Mouse (Mus musculus): ENCODE results near the gene Ston2.
"Not testable (repeated sequence)": the region's sequence is repeated elsewhere in the genome, so short reads cannot be mapped to it uniquely, and the experiment has no call there.

Ston2 gene

DNA sequence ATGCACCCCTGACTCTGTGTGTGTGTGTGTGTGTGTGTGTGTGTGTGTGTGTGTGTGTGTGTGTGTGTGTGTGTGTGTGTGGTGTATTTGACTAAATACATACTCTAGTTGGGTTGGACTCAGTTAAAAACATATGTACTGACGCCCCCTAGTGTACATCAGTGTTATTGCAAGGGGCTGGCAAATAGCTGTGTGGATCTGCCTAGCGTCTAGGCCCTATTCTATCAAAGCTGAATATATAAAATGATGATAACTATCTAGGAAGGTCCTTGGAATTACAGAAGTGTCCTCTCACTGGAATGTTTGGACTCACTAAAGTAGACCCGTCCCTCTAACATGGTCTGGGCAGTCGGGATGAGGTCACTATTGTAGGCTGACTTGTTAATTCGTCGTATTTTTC is 1.6 kb upstream of the Ston2 start:
- DNase-seq = peak; percentile 28

DNA sequence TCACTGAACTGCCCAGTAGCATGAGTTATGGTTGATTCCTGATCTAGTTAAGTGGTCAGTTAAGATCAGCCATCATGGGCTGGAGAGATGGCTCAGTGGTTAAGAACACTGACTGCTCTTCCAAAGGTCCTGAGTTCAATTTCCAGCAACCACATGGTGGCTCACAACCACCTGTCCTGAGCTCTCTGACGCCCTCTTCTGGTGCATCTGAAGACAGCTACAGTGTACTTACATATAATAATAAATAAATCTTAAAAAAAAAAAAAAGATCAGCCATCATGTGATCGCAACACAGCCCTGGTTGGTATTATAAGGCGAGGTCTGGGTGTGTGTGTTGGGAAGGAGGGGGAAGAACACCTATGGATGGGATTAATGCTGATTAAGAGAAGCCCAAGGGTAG is 259 bp upstream of the Ston2 start:
- not testable (repeated sequence) for DNase-seq

DNA sequence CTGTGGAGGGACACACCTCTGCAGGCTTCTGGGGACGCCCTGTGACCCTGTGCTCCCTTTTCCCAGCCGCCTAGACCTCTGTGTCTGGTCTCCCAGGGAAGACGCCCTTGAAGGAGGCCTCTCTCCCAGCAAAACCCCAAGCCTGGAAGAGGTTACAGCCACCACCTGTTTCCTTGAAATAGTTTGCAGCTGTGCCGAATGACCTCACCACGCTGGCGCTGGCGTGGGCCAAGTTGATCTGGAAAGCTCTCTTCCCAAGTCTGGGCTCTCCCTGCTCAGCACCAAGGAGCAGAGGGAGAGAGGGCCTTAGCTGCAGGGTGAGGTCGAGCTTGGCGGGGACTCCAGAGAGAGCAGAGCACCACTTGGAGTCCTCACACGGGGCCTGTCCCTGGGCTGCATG is 1.8 kb downstream of the Ston2 start:
- no peak for DNase-seq

GRCm38 (mm10) chr12:91781432-91781831 is 6.8 kb downstream of the Ston2 start:
- no peak for DNase-seq

DNA sequence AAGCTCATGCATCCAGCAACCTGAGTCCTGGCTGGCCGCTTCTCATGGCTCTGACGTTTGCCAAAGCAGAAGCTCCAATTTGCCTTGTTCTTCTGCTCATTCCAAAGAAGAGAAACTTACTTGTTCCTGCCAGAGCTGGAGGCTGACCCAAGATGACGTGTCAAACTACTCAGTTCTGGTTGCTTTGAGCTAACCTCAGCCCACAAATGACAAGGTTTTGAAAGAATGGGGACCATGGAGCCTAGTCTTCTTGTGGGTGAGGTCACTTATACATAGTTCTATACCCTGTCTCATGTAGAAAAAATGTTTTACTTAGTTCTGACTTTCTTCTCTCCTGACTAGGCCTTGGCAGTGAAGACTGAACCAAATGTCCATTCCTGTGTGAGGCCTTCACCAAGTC is 7.7 kb downstream of the Ston2 start:
- no peak for DNase-seq

DNA sequence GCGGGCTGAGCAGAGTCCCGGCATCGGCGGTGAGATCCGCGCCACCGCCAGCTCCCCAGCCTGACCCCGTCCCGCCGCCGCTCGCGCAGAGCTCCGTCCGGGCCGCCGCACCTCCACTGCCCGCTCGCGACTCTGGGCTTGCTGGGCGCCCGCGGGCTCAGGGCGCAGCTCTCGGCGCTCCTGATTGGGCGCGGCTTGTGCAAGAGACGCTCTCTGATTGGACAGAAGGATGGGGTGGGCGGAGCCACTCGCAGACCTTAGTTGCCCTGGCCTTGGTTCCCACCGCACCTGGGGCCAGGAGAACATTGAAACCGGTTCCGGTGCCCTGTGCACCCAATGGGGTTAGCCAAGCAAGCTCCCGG is 9.2 kb downstream of the Ston2 start:
- peak; percentile 25 for DNase-seq

DNA sequence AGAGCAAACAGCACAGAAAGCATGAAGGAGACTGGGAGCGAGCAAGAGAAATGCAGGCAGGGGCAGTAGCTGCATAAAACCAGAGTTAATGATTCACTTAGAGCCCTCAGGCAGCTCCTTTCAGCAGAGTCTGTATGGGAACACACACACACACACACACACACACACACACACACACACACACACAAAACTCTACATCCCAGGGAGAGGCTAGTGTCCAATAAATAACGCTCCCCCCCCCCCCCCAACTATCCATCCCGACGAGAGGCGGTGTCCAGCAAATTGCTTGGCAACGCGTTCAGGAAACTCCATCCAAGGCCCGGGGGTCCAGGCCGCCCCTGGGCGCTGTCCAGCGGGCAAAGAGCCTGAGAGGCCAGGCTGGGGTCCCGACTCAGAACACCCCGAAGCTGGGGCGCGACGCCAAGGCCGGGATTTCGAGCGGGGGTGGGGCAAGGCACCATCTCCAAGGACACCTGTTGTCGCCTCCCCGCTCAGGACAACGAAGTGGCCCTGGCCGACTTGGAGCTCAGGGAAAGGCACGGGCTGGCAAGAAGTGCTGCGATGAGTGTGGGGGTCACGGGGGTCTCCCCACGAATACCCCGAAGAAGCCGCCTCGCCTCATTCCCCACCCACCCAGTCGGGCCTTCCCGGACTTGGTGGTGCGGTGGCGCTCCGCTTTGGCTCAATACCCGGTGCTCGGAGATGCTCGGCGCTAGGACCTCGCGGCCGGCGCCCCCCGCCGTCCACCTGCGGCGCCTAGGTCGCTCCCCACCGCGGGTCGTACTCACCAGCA is 9.8 kb downstream of the Ston2 start:
- DNase-seq = peak; percentile 23

DNA sequence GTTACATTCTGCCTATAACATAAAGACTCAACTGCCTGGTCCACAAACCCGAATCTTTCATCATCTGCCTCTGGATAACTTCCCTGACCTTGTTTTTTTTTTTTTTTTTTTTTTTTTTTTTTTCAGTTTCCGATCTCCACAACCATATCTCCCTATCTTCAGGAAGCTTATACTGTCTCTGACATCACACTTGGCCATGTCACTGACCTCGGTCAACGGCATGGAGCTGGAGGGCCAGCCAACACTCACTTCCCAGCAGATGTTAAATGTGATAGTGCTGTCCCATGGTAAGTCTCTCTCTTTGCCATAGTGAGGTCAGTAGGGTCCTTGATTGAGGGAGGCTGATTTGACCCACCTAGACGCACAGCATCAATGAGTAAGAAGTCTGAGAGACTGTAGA is 11.8 kb downstream of the Ston2 start:
- no peak for DNase-seq

- no peak for DNase-seq
Observed at GRCm38 (mm10) chr12:91774811-91775284, 13.3 kb downstream of the Ston2 start.

DNA sequence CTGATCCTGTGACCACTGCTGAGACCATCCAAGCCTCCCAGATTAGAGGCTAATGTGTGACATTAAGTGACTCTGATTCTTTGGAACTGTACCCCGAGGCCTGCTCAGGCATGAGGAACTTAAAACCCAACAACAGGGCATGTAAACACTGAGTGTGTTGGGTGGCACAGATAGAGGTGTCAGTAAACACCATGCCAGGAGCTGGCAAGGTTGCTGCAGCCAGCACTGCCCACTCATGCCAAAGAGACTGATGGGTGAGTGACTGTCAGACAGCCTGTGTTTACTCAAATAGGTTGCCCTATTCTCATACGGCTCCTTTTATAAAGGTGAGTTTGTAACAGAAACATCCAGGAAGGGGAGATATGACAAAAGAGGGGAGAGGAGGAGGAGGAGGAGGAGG is 19.3 kb downstream of the Ston2 start:
- no peak for DNase-seq

- no peak for DNase-seq
Observed at GRCm38 (mm10) chr12:91768176-91768575, 20.0 kb downstream of the Ston2 start.

DNA sequence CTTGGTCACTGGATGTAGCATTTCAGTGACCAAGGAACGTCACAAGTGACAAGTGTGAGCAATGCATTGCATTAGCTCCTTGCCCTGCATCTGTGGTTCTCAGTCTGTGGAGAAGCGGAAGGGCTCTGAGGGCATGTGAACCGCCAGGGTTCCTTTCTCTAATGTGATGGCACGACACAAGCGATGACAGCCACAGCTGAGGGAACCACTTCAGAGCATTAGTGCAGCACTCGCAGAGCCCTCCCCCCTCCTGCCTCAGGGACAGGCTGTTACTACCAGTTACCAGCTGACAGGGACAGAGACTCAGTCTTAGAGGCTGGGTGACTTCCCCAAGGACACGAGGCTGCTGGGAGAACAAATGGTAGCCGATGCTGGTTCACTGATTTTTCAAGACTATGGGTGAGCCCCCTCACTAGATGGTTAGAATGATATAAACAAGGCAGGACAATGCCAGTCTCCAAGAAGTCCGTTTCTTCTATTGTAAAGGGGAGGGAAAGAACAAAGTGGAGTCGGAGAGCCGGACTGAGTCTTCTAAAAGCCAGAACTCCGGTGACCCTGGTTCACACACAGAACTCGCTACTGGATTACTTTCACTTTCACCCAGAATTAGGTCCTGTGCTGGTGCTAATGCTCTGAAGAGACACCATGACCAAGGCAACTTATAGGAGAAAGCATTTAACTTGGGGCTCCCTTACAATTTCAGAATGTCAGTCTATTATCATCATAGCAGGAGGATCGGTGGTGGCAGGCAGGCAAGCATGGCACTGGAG is 21.7 kb downstream of the Ston2 start:
- DNase-seq = no peak

DNA sequence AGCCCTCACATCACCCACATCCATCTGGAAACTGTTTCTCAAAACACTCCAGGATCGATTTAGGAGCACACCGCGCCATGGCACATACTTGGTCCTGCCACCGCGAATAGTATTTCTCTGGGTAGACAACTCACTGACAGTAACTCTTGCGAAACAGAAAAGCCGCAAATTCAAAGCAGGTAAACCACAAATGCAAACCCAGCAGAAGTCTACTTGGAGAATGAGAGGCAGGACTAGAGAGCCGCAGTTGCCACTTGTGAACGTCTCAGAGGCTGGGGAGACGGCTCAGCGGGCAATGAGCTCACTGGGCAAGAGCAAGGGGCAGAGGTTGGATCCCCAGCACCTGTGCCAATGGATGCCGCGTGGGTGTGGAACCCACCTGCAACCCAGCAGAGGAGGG is 22.7 kb downstream of the Ston2 start:
- no peak for DNase-seq

GRCm38 (mm10) chr12:91765054-91765453 is 23.1 kb downstream of the Ston2 start:
- no peak for DNase-seq

DNA sequence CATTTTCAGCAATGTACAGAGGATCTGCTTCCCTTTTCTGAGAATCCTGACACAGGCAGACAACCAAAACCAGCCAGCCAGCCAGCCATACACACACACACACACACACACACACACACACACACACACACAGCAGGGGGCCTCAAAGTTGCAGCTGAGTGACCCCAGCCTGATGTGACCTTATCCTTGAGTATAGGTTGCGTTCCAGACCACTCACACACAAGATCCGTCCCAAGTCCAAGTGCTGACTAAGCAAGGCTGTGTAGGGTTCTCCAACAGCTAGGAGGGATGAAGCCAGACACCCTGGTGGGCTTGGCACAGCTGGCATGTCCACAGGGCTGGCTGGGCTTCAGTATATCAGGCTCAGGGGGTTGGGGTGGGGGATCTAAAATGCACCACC is 23.7 kb downstream of the Ston2 start:
- DNase-seq = no peak

DNA sequence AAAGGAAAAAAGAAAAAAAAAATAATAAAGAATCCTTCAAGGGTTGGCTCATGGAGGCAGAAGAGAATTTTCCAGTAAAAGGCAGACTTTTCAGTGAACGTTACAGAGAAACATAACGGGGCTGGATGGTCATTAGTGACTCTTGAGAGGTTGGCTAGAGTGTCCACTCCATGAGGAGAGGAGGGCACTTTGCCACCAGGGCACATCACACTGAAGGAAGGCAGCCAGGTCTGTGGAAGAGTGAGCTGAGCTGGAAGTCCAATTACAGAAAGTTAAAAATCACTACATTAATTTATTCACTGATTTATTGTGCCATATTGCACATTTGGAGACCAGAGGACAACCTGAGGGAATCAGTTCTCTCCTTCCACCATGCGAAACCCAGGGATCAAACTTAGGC is 28.4 kb downstream of the Ston2 start:
- no peak for DNase-seq

DNA sequence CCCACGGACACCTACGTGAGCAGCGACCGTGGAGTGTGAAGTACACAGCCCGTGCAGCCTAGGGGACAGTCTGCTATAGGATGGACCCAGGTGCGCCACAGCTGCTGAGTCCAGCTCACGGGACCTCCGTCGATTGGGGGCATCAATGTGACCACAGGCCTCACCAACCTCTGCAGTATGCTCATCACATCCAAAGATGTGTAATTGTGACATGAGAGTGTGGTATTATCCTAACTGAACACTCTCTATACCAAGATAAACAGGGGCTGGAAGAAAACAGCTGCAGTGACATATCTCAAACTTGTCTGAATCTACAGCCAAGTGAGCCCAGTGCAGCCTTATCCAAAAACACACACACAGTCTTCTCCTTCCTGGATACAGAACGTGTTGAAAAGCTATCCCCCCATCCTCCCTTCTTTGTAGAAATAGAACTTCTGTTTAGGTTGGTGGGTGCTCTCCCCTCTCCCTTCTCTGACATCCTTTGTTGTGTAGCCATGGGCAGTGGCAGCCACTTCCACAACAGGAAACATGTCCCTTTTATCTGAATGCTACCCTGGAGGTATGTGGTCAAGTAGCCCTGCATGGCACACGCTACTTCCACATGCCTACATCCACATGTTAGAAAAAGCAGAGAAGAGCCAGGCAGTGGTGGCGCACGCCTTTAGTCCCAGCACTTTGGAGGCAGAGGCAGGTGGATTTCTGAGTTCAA is 30.2 kb downstream of the Ston2 start:
- no peak for DNase-seq

- no peak for DNase-seq
Observed at GRCm38 (mm10) chr12:91756562-91757166, 31.5 kb downstream of the Ston2 start.

GRCm38 (mm10) chr12:91754606-91755005 is 33.6 kb downstream of the Ston2 start:
- no peak for DNase-seq

DNA sequence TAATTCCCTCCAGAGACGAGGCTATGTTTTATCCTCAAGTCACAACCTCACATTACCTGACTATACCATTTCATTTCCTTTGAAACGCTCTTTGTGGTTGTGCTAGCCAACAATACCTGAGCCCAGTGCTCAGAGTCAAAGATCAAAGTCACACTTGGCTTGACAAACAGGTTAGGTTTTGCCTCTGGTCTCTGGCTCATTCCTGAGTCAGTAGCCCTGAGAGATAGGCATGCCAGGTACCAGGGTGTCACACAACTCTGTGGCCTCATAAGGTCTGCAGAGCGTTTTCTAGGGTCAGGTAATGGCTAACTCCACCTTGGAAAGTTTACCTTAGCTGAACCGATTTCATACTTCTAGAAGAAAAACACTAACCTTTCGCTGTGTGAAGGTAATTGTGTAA is 35.5 kb downstream of the Ston2 start:
- DNase-seq = no peak

DNA sequence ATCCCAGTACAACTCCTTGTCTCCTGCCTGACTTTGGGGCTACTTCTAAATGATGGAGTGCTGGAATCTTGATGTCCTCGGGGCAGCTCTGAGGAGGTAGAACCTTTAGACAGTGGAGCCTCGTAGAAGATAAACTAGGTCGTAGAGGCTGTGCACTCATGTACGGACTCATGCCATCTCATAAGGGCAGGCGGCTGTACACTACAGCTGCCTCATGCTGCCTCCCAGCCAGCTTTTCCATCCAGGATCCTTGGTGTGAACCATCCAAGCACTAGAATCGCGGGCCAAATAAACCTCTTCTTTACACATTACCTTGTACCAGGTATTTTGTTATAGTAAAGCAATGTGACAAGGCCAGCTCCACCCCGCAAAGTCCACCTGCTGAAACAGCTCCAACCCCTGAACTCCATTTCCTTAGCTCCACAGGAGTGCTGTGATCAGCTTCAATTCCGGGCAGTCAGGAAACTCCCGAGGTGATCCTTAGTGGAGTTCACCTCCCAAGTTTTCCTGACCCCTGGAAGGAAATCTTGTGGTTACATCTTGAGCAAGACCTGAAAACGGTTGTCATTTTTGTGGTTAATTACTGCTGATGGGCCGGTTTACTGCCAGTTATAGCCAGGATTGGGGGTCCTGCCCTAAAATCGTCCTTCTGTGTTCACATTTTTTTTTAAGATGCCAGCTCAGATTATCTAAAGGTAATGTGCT is 36.1 kb downstream of the Ston2 start:
- no peak for DNase-seq

GRCm38 (mm10) chr12:91749543-91750184 is 38.5 kb downstream of the Ston2 start:
- no peak for DNase-seq
